Mouse (Mus musculus) c-Kit-positive CD71-negative TER-119-negative erythroid progenitor cells, embryonic 14.5 days (primary cell): ENCODE measurements around the gene Det1.

Experiments used
- DNase-seq: peaks from one replicate; pipeline ENCODE4 v3.0.0-alpha.2; 2013; ENCODE audit warnings: low read depth

Gene Det1

DNA sequence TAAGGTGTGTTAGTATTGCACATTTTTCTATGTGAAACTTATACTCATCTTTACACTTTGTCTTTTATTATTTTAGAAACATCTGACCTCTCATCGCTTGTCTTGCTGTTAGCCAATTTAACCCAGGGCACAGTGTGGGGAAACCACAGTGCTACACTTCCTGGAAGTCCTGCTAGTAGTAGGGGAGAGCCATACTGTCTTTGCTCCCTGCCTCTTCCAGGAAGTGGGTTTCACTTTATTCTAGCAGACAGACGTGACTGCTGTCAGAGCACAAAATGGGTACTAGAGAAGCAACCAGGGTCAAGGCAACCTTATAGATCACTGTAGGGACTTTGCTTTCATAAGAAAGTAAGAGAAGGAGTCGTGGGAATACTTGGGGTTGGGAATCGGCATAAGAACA, 7.0 kb upstream of the Det1 start:
- DNase-seq: no peak

DNA sequence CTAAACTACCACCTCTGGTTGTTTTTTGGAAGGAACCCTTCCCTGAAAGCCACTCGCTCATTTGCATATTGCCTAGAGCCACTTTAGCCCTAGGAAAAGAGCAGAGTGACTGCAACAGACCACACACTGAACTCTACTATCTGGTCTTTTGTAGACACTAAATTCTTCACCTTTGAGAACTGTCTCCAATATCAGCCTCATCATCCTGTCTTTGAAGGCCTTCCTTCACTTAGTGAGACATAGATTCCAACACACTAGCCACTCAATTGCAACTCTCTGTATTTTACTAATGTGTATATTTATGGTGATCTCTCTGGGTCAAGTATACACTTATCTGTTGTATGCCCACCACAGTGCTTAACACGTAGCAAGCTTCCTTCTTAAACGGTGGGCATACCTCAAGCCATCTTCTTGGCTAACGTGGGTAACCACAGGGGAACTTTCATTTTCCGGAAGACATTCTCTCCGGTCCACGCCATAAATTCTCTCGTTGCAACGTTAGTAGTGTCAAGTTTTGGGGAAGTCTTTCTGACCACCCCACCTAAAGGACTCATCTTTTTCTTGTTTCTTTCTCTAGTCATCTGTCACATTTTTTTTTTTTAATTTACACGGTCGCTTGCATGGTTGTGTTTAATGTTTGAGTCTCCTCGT, 872 bp downstream of the Det1 start:
- no peak for DNase-seq

DNA sequence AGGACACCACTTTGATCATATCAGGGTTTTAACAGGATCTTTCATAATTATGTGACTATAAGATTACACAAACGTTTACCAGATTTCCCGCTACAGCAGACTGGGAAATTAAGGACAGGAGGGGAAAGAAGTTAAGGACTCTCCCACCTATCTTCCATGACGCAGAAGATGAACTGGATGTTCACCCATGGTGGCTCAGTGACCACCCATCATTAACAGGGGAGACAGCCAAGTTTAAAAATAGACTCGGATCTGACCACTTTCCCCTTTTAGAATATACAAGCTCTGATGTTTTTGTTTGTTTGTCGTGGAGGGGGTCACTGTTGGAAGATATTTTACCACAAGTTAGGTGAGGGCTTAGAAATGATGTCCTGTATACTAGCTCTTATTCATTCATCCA, 5.5 kb downstream of the Det1 start:
- DNase-seq: no peak

DNA sequence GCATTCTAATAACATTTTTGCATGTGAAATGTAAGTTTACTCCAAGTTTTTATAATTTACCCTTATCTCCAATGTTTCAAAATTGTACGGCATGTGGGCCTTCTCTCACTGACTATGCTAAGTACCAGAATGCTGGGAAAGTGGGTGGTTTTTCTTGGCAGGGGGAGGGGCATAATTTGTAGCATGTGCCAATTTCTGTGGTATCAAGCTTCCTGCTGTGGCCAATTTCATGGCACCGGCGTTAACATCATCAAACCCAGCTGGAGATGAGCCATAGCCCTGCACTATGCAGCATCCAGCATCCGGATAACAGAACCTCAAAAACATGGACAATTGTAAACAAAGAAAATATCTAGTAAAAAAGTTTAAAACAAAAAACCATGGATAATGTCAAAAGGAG, 9.8 kb downstream of the Det1 start:
- DNase-seq: no peak

DNA sequence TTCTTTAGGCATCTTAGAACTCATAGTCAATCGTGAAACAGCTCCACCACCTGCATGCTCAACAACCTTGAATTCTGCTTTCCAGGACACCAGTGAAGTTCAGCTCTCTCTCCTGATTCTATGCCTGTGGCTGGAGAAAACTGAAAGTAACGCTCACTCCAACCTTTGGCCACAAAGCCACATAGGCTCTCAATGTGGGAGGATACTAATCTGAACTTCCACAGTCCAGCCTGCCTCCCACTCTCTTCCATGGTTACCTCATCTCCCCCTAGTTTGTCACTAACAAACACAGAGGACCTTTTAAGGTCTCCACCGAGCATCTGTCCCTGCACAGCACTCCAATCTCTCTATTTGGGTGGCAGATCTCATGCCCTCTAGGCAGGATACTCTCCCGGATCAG, 11.4 kb downstream of the Det1 start:
- DNase-seq: no peak

DNA sequence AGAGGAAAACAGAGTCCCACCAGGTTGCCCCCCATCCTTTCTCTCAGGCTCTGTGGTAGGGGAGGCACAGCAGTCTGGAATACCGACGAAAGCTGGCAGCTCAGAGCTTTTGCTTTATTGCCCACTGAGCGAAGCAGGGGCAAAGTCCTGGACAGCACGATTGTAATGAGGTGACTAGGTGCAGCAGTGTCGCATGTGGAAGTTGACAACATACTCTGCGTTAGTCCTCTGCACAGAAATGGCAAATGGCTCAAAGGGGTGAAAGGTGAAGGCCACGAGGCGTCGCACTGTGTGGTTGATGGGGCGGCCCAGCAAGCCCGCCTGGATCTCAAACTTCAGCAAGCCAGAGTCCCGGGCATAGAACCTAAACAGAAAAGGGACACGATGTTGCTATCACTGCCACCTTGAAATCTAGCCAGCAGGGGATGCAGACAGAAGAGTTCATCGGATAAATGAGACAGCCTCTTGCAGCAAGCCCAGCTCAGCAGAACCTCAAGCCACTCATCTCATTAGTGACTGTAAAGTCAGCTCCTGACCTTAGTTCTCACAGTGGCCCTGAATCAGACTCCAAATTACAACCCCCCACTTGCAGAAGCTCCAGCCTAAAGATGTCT, 19.2 kb downstream of the Det1 start:
- DNase-seq: no peak

DNA sequence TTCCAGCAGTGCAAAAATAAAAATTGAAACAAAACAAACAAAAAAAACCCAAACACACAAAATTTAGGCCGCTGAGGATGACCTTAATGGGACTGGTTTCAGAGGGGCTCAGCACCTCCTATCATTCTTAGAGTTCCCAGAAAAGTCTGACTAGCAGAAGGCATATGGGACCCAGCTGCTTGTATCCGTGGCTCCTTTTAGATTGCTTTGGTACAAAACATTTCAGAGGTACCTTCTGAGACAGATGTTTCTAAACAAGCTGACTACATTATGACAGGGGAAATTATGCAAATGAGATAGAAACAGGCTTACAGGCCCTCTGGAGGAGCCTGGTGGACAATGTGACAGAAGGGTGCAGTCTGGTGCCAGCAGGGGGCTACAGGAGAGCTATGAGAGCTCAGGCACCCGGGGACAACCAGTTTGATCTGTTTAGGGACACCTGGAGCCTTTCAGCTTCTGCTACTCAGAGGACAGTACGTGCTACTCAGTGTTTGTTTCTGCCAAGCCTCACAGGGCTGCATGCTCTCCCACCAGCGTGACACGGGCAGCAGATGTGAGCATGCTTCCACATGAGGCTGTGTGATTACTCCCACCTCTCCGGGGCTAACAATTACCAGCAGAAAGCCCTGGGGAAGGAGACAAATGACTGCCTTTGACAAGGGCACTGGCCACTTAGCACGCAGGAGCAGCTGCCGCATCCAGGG, 20.2 kb downstream of the Det1 start:
- no peak for DNase-seq

DNA sequence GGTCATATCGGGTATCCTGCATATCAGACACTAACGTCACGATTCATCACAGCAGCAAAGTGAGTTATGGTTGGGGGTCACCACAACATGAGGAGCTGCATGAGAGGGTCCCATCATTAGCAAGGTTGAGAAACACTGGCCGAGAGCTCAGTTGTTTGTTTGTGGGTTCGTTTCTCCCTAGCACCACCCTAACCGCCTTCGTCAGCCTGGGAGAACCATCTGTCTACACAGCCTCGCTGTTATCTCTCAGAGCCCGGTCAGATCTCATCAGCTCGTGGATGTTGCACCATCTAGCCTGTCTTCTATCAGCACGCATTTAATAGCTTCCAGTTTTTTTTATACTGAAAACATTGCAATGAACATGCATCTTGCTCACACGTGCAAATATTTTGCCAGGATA, 28.7 kb downstream of the Det1 start:
- no peak for DNase-seq

DNA sequence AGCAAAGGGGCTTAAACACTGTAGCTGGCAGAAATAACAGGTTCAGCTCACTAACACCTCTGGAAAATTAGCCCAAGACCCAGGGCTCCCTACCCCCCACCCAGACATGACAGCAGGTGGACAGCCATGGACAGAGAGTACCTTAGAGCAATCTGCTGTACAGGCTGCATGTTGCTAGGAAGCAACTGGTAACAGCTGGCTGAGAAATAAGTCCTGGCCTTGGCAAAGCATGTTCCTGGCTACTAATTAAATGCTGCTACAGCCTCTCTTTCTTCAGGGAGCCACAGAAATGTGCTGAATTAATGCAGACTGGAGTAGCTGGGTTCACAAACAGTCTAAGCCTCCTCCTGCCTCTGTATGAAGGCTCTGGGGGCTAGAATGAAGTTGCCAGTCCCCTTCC, 32.3 kb downstream of the Det1 start:
- no peak for DNase-seq

DNA sequence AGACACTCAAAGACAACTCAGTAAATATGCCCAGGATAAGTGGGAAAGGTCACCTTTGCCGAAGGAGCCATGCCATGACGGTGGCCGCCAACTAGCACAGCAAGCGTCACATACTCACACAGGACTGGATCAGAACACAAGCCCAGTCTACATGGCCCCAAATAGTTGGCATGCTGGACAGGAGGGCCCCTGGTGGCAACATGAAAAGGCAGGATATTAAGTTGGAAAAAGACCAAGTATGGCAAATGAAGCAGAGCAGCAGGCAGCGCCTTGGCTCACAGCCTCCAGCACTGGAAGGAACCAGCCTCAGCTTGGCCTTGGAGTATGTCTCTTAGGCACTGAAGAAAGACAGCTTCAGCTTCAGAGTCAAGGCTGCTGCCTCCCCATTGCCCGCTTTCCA, 33.3 kb downstream of the Det1 start:
- DNase-seq: no peak

DNA sequence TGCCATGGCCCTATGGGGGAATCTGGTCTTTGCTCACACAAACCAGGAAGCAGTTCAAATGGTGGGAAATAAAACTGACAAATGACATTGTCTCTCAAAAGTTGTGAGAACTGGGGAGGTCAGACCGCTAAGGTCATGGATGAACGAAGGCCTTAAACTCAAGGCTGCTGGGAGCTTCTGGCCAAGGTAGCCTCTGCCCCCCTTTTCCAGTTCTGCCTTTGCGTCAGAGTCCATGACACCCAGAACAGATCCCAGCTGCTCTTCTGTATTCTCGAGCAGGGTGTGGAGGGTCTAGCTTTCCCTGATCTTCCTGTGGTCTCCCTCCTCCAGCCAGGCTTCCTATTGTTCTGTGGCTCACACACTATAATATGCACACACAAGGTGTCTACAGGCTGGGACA, 39.9 kb downstream of the Det1 start:
- DNase-seq: no peak

DNA sequence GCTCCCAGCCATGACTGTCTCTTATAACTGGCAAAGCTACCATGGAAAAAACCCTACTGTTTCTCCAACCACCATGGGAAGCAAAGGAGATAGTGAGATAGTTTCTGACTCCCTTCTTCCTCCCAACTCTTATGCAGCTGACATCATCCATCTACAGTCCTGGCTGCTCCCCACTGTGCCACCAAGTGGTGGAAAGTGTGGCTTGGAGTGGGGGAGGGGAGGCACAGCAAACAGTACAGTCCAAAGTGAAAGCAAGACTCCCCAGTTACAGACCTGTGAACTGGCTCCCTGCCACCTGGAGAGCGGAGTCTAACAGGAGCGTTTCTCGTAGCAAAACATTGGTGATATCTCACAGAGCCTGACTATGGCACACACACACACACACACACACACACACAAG, 43.2 kb downstream of the Det1 start:
- no peak for DNase-seq

DNA sequence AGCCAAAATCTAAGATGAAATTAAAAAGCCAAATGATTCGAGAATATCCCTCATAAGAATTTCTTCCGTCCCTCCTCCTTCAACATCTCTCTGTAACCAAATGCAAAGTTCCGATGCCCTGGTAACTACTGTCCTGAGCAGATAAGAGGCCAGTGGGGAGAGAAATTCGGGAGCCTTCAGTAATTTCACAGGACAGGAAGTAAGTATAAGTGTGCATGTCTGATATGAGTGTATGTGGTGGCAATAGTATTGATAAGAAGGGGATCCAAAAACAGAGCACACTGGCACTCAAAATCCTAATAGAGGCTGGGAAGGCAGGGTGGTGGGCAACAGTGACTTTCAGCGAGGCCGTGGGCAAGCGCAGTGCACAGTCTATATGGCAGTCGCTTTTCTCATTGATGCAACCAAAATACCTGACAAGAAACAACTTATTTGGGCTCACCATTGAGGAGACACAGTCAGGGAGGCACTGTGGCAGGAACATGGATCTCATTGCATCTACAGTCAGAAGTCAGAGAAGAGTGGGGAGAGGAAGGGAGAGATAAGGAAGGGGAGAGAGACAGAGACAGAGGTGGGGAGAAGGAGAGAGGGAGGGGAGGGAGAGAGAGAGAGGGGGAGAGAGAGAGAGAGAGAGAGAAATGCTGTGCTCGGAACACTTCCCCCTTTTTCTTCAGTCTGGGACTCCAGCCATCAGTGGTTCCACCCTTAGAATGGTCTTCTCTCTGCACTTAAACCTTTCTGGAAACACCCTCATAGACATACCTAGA, 47.1 kb downstream of the Det1 start:
- no peak for DNase-seq

DNA sequence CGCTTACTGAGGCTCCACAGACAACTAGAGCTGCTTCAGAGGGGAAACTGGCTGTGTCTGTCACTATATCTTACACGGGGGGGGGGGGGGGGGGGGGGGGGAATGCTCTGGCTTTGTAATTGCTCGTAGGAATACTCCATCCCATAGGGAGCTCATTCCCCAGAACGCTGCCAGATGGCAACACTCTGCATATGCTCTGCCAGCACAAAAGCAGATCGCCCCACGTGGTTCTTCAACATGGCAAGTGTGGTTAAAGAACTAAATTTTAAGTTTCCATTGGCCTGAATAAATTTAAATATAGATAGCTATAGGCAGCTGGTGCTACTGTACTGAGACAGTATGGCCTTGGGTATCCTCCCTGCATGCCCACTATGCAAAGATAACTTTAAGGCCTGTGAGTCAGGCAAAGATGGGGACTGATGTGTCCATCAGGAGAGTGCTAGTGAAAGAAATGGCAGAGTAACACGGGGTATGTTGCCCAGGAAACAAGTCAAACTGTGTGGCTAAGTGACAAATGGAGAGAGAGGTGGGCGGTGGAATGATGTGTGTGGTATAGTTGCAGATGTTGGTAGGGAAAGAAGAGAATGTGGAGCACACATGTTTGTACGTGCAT, 49.1 kb downstream of the Det1 start:
- no peak for DNase-seq

DNA sequence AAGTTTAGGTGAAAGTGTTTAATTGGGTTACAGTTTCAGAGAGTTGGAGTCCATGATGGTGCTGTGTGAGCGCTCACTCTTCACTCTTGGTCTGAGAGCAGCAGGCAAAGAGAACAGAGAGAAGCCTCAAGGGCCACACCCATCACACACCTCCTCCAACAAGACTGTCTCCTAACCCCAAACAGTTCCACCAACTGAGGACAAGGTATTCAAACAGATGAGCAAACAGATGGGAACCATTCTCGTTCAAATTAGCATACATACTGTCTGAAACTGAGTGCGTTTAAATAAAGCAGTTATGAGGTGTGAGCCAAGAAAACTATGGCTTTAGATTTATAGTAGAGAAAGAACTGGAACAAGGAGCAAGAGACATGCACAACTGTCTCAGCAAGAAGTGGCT, 50.4 kb downstream of the Det1 start:
- no peak for DNase-seq

DNA sequence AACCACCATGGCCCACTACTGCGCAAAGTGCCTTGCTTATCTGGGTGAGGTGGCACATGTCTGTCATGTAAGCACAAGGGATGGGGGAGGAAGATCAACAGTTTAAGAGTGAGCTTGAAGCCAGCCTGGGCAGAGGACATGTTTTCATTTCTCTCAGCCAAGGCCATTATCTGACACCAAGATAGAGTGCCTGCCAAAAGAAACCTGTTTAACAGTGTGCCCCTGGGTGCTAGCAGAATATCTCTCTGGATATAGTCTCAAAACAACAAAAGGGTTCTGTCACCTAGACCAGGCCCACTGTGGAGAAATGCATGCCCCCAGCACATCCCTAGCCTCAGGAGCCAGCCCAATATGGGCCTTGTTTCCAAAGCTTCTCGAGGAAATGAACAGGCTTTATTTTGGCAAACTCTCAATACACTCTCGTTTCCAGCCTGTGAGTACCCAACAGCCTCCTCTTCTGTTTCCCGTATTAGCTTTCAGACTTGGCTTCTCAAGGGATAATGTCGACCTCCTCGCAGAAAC, 52.4 kb downstream of the Det1 start:
- DNase-seq: no peak

DNA sequence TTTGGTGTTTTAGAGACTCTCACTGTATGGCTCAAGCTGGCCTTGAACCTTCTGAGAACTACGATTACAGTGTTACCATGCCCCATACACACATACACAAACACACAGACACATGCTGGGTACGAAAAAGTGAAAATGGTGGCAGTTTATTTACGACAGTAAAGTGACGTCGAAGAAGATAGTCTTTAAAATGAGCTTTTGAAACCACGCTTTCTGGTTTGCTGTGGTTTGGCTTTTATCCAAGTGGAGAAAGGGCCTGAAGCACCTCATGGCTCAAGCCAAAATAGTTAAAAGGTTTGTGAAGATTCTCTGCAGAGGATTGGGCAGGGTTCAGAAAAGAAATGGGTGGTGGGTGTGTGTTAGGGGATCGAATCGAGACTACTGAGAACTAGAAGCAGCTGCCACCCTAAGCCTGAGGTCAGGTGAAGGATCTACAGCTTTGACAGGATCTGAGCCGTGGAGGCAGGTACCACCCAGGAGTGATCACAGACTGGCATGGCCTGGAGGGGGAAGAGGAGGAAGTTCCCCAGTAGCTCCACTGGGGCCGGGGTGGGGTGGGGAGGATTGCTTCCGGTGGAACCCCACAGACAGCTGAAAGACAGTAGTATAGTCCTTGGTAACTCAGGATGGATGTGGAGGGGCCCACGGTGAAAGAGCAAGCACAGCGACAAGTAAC, 53.0 kb downstream of the Det1 start:
- no peak for DNase-seq

DNA sequence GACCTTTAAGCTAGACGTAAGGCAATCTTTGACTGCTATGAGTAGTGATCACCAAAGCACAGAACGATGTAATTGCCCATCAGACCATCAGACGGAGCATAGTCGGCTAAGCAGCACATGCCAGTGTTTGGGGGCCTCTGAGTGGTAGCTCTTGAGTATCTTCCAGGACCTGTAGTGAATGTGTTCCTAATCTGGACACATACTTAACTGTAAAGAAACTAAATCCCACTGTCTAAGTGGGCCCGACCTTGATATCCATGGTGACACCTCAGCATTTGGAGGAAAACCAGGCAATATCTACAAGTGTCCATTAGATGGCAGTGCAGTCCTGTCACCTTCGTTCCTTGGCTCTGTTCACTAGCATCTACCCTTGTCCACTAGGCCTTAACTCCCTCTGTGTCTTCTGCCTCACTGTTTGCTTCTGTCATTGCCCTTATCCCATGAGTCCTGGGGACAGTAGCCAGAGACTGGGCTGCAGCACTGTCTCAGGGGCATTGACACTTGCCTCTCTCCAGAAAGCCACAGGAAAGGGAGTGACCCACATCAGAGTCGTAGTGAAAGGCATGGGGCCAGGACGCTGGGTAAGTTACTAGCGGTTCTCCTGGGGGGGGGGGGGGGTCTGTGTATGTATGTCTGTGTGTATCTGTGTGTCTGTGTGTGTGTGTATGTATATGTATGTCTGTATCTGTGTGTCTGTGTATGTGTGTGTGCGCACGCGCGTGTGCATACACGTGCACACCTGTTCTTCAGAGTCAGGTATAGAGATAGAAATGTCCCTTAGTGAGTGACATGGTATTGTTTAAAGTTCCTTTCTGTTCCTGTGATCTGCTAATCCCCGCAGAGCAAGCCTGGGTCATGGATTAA, 55.5 kb downstream of the Det1 start:
- peak; percentile 53 for DNase-seq

DNA sequence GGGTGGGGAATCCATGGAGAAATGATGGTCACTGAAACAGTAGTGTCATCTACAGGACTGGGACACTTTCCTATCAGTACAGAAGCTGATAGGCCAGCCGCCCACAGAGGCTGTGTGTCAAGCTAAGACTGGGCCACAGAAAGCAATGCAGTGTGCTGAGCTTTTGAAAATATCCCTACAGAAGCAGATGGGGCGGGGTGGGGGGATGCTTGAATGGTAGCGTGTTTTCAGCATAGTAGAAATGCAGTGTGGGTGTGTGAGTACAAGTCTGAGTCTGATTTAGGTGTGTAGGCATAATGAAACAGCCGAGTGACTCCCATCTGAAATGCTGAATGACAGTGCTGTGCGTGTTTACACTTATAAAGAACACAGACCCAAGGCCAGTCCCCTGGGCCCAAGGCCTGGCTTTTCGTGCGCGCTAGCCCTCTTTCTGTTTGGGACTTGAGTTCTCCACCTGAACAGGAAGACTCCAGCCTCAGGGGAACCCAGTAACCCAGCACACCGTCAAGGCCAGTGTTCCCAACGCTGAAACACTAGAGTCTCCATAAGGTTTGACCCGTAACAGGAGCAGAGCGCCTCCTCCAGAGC, 59.2 kb downstream of the Det1 start:
- DNase-seq: no peak

DNA sequence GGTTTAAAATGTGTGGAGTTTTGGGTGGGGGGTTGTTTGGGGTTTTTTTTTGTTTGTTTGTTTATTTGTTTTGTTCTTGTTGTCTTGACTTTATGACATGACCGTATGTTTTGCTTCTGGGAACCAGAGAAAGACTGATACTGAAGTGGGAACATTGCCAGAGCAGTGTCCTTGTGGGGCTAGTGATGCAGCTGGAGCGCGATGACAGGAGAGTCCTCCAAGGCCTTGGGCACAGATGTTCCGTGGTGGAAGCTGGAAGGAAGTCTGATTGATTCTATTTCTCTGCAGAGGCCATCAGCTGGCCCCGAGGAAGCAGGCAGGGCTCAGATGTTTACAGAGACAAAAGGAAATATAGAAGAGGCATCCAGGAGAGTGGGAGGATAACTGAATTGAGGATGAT, 61.2 kb downstream of the Det1 start:
- DNase-seq: no peak
